Comparison of ENCODE assay signal across 8 mouse cellular contexts in the genomic region with DNA sequence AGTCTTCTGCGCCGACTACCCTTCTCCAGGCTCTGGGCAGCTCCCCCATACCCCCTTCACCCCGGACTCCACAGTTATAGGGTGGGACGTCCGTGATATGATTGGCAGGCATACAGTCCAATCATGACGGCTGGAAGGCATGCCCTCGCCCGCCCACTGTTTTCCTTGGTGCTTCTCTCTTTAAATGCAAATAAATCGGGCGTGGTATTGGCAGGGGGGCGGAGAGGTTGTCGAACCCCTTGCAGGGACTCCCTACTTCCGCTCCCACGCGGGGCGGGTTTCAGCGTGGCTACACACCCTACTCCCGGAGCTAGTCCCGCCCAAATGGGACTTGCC. TPM values are rescaled to one million over a fixed set of nuclear protein-coding genes. Genes with fewer than 3 reads are reported as not detected.
DNase-seq lines count a peak whose midpoint lies in the region; ATAC-seq and TF ChIP-seq lines count a peak whose summit lies in the region.

Amer1 (minus strand) TSS at position 97 of the 336 bp plus-strand sequence.

- H3K9ac ChIP-seq in forebrain, embryonic 11.5 days (ENCODE audit: low read length): peak within 1 kb of the TSS; percentile 67
- H3K9ac ChIP-seq in heart, postnatal 0 days (replicated peaks; ENCODE audit: low read depth, low read length): peak within 1 kb of the TSS; percentile 63
- peak within 1 kb of the TSS; percentile 45 for H3K9ac ChIP-seq in liver, embryonic 16.5 days (ENCODE audit: low read depth, low read length)
- H3K9ac ChIP-seq in neural tube, embryonic 13.5 days: peak within 1 kb of the TSS; percentile 75

- DNase-seq in CD8-positive naive resting alpha-beta T cell, adult 2 months (ENCODE audit: low read depth in 2 of 2, low spot score in 2 of 2): peak; percentile 72 to 75
- DNase-seq in c-Kit-positive CD71-negative TER-119-negative erythroid progenitor cells, embryonic 14.5 days (ENCODE audit: low read depth): peak; percentile 72
- DNase-seq in forebrain, embryonic 11.5 days (ENCODE audit: low spot score): peak; percentile 84
- DNase-seq in heart, postnatal 0 days (ENCODE audit: low spot score): peak; percentile 81
- peak; percentile 89 to 93 for DNase-seq in kidney, postnatal 4 days

- H3K4me2 ChIP-seq in forebrain, embryonic 11.5 days (ENCODE audit: low read depth, low read length, severe bottlenecking): peak within 1 kb of the TSS; percentile 52
- peak within 1 kb of the TSS; percentile 63 for H3K4me2 ChIP-seq in heart, postnatal 0 days (ENCODE audit: low read depth, low read length)
- peak within 1 kb of the TSS; percentile 67 for H3K4me2 ChIP-seq in liver, embryonic 16.5 days (ENCODE audit: low read depth, low read length)
- peak within 1 kb of the TSS; percentile 64 for H3K4me2 ChIP-seq in neural tube, embryonic 13.5 days

- no peaks in the 10 kb centered on the region for H3K36me3 ChIP-seq in forebrain, embryonic 11.5 days (ENCODE audit: control insufficient read depth, insufficient read depth, low read length)
- no peaks in the 10 kb centered on the region for H3K36me3 ChIP-seq in heart, postnatal 0 days (replicated peaks; ENCODE audit: control insufficient read depth, insufficient read depth, low read length)
- no peaks in the 10 kb centered on the region for H3K36me3 ChIP-seq in liver, embryonic 16.5 days (ENCODE audit: control insufficient read depth, insufficient read depth)
- no peaks in the 10 kb centered on the region for H3K36me3 ChIP-seq in neural tube, embryonic 13.5 days
- no peaks in the 10 kb centered on the region for H3K36me3 ChIP-seq in testis, adult 2 months (ENCODE audit: control insufficient read depth, insufficient read depth, low read length)

- H3K9me3 ChIP-seq in forebrain, embryonic 11.5 days (ENCODE audit: control insufficient read depth, low read length): no peaks in the 10 kb centered on the region
- H3K9me3 ChIP-seq in heart, postnatal 0 days (replicated peaks; ENCODE audit: control insufficient read depth, low read length): no peaks in the 10 kb centered on the region
- no peaks in the 10 kb centered on the region for H3K9me3 ChIP-seq in liver, embryonic 16.5 days (replicated peaks; ENCODE audit: control insufficient read depth, low read length)
- H3K9me3 ChIP-seq in neural tube, embryonic 13.5 days: no peaks in the 10 kb centered on the region

- H3K4me1 ChIP-seq in forebrain, embryonic 11.5 days (replicated peaks; ENCODE audit: control insufficient read depth, insufficient read depth, low read length): no peaks in the 10 kb centered on the region
- no peaks in the 10 kb centered on the region for H3K4me1 ChIP-seq in heart, postnatal 0 days (ENCODE audit: control insufficient read depth, insufficient read depth)
- no peaks in the 10 kb centered on the region for H3K4me1 ChIP-seq in liver, embryonic 16.5 days (ENCODE audit: control insufficient read depth, low read depth, low read length)
- H3K4me1 ChIP-seq in neural tube, embryonic 13.5 days (replicated peaks): peaks cover 24% of the 10 kb centered on the region
- peaks cover 6% of the 10 kb centered on the region for H3K4me1 ChIP-seq in testis, adult 2 months (ENCODE audit: control insufficient read depth, insufficient read depth, low read length)

- TF ChIP-seq EP300 in heart, postnatal 0 days (IDR thresholded peaks at IDR 0.05; ENCODE audit: low read depth): no peak

- TF ChIP-seq CTCF in heart, postnatal 0 days (IDR thresholded peaks at IDR 0.05; ENCODE audit: low read depth): no peak
- TF ChIP-seq CTCF in testis, adult 2 months (IDR thresholded peaks at IDR 0.05; ENCODE audit: control insufficient read depth, insufficient read depth, insufficient replicate concordance, low read depth, low read length): no peak

- TF ChIP-seq POLR2A in testis, adult 2 months (IDR thresholded peaks at IDR 0.05; ENCODE audit: control insufficient read depth, low read depth, low read length): peak; percentile 48; the same call in 1 of the 2 replicates

- ATAC-seq in forebrain, embryonic 11.5 days (replicated peaks; ENCODE audit: low FRiP score): peak; percentile 97
- peak; percentile 91 for ATAC-seq in heart, postnatal 0 days (ENCODE audit: insufficient read depth, low read depth)
- peak; percentile 90 for ATAC-seq in liver, embryonic 16.5 days (ENCODE audit: low read depth)
- peak; percentile 98 for ATAC-seq in neural tube, embryonic 13.5 days (ENCODE audit: low read depth)

- H3K27me3 ChIP-seq in forebrain, embryonic 11.5 days (ENCODE audit: control insufficient read depth, insufficient read depth, low read length): no peaks in the 10 kb centered on the region
- no peaks in the 10 kb centered on the region for H3K27me3 ChIP-seq in heart, postnatal 0 days (ENCODE audit: control insufficient read depth, insufficient read depth, low read length)
- H3K27me3 ChIP-seq in liver, embryonic 16.5 days (ENCODE audit: control insufficient read depth, insufficient read depth, low read depth, low read length): no peaks in the 10 kb centered on the region
- no peaks in the 10 kb centered on the region for H3K27me3 ChIP-seq in neural tube, embryonic 13.5 days
- no peaks in the 10 kb centered on the region for H3K27me3 ChIP-seq in testis, adult 2 months (ENCODE audit: control insufficient read depth, insufficient read depth, low read length)

- H3K4me3 ChIP-seq in forebrain, embryonic 11.5 days (ENCODE audit: low read depth, low read length): peak within 1 kb of the TSS; percentile 52
- H3K4me3 ChIP-seq in heart, postnatal 0 days (ENCODE audit: low read depth, low read length): peak within 1 kb of the TSS; percentile 71
- peak within 1 kb of the TSS; percentile 69 for H3K4me3 ChIP-seq in liver, embryonic 16.5 days (ENCODE audit: low read depth, low read length)
- peak within 1 kb of the TSS; percentile 57 for H3K4me3 ChIP-seq in neural tube, embryonic 13.5 days
- peak within 1 kb of the TSS; percentile 86 for H3K4me3 ChIP-seq in testis, adult 2 months (ENCODE audit: control insufficient read depth, low read depth, low read length)

- 12% methylated on average over 19 of the region's 19 CpGs for WGBS in forebrain, embryonic 11.5 days
- WGBS in heart, postnatal 0 days: 14% methylated on average over 19 of the region's 19 CpGs
- WGBS in liver, embryonic 16.5 days (ENCODE audit: insufficient replicate concordance): 17% methylated on average over 19 of the region's 19 CpGs
- 14% methylated on average over 19 of the region's 19 CpGs for WGBS in neural tube, embryonic 13.5 days

- H3K27ac ChIP-seq in forebrain, embryonic 11.5 days (ENCODE audit: low read depth, low read length): peak within 1 kb of the TSS; percentile 53
- peak within 1 kb of the TSS; percentile 91 for H3K27ac ChIP-seq in heart, postnatal 0 days (ENCODE audit: low read depth)
- H3K27ac ChIP-seq in liver, embryonic 16.5 days (ENCODE audit: low read length): peak within 1 kb of the TSS; percentile 70
- H3K27ac ChIP-seq in neural tube, embryonic 13.5 days (replicated peaks): peak within 1 kb of the TSS; percentile 87
- H3K27ac ChIP-seq in testis, adult 2 months (ENCODE audit: control insufficient read depth, insufficient read depth, low read depth, low read length): peak within 1 kb of the TSS; percentile 66

RNA-seq across cellular contexts. Expression of gene Amer1, which starts in this region (rescaled TPM):
- 8.5 and 8.7 TPM in 2 replicates for polyA plus RNA-seq in forebrain, embryonic 11.5 days (2014; fragmentation: Nextera tagmentation; extraction: Ambion mirVana)
- total RNA-seq in heart, postnatal 0 days (2014; rRNA removed; ENCODE audit: low replicate concordance): 6.9 and 7.0 TPM in 2 replicates
- polyA plus RNA-seq in heart, postnatal 0 days (2015; fragmentation: Nextera tagmentation; extraction: Ambion mirVana): 3.8 and 4.0 TPM in 2 replicates
- polyA plus RNA-seq in liver, embryonic 16.5 days (2015; fragmentation: Nextera tagmentation; extraction: Ambion mirVana): 1.4 and 1.7 TPM in 2 replicates
- 11.9 and 13.1 TPM in 2 replicates for polyA plus RNA-seq in neural tube, embryonic 13.5 days (2015; fragmentation: Nextera tagmentation; extraction: Ambion mirVana)
- 0.77 and 0.81 TPM in 2 replicates for polyA plus RNA-seq in testis, adult 2 months (2012; rRNA removed)

Comparison
In these comparisons a context has a peak if more than half of its experiments do, and no peak if none do; other contexts are left out.
1. Peak in every context shown above with its lines: DNase-seq, ATAC-seq, H3K4me3 ChIP-seq and H3K27ac ChIP-seq.